Mouse (Mus musculus) testis, adult 2 months (tissue): ENCODE results near the gene Tigar. TPM values are rescaled to one million over a fixed set of nuclear protein-coding genes. Genes with fewer than 3 reads are reported as not detected.
A peak's percentile ranks its signal among the peaks of the same experiment; 100 is the strongest.

ENCODE experiments used
- H3K27ac ChIP-seq: fragments of 200-500 bp; 2 replicates; pipeline ENCODE4 v1.5.1; 2012; ENCODE audit warnings: low read depth, low read length; ENCODE audit not compliant: control insufficient read depth, insufficient read depth
- H3K27me3 ChIP-seq: fragments of 200-500 bp; 2 replicates; pipeline ENCODE4 v1.6.1; 2012; ENCODE audit warnings: mild to moderate bottlenecking, low read length, moderate library complexity; ENCODE audit not compliant: control insufficient read depth, insufficient read depth
- H3K36me3 ChIP-seq: fragments of 200-500 bp; 2 replicates; pipeline ENCODE4 v1.6.1; 2012; ENCODE audit warnings: mild to moderate bottlenecking, low read length; ENCODE audit not compliant: control insufficient read depth, insufficient read depth
- H3K4me1 ChIP-seq: fragments of 200-500 bp; 2 replicates; pipeline ENCODE4 v1.6.1; 2012; ENCODE audit warnings: low read length; ENCODE audit not compliant: control insufficient read depth, insufficient read depth
- H3K4me3 ChIP-seq: fragments of 200-500 bp; 2 replicates; pipeline ENCODE4 v1.5.1; 2012; ENCODE audit warnings: low read depth, mild to moderate bottlenecking, low read length, moderate library complexity, mixed read lengths; ENCODE audit not compliant: control insufficient read depth
- CTCF ChIP-seq: fragments of 200-500 bp; IDR thresholded peaks from 2 replicates; pipeline ENCODE4 v1.5.1; 2012; ENCODE audit warnings: low read depth, mild to moderate bottlenecking, inconsistent platforms, low read length, moderate library complexity; ENCODE audit not compliant: control insufficient read depth, insufficient read depth, insufficient replicate concordance
- POLR2A ChIP-seq: fragments of 200-500 bp; IDR thresholded peaks from 2 replicates; pipeline ENCODE4 v1.6.1; 2012; ENCODE audit warnings: low read depth, mild to moderate bottlenecking, inconsistent platforms, low read length, moderate library complexity; ENCODE audit not compliant: control insufficient read depth
- polyA plus RNA-seq: library from polyadenylated mRNA; depleted of rRNA; stranded (reverse); fragments of >200 nt; gene quantifications from 2 replicates; pipeline ENCODE4 v1.2.3, GENCODE M21; 2012; rRNA removed

The Tigar gene
- 5.6 and 6.7 TPM in 2 replicates for polyA plus RNA-seq

GRCm38 (mm10) chr6:127109402-127109930 lies at the start of gene Tigar:
Tigar (minus strand) TSS chr6:127109557.
- TF ChIP-seq POLR2A, result peak; percentile 96
- TF ChIP-seq CTCF, result no peak
- H3K4me1 ChIP-seq, result peaks cover 7% of the 10 kb centered on the region
- H3K36me3 ChIP-seq, result no peaks in the 10 kb centered on the region
- H3K27ac ChIP-seq, result peak within 1 kb of the TSS; percentile 40; the same call in 1 of the 2 replicates
- H3K27me3 ChIP-seq, result no peaks in the 10 kb centered on the region
- peak within 1 kb of the TSS; percentile 90 for H3K4me3 ChIP-seq

DNA sequence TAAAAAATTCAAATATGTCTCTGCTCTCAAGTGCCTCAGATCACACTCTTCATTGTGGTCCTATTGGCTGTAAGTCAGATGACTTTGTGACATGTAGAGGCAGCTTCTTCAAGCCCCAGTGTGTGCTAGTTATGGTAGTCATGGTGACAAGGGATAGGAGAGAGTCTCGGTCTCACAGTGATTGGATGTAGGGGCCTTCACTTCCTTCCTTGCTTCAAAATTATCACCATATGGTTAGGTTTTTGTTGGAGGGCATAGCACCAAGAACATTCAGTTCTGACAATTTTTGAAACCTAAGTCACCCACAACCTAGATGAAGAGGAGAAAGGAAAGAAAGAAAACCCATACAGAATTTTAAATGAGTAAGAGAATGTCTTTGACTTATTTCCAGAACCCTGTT lies 48.0 kb upstream of the Tigar start:
- Histone ChIP-seq H3K4me3 (no peak overlapping the region), H3K27me3 (peaks cover 11% of the 10 kb centered on the region), H3K4me1 (peaks cover 6% of the 10 kb centered on the region), H3K27ac (no peak overlapping the region), H3K36me3 (no peaks in the 10 kb centered on the region)
- TF ChIP-seq POLR2A (no peak), CTCF (no peak)

DNA sequence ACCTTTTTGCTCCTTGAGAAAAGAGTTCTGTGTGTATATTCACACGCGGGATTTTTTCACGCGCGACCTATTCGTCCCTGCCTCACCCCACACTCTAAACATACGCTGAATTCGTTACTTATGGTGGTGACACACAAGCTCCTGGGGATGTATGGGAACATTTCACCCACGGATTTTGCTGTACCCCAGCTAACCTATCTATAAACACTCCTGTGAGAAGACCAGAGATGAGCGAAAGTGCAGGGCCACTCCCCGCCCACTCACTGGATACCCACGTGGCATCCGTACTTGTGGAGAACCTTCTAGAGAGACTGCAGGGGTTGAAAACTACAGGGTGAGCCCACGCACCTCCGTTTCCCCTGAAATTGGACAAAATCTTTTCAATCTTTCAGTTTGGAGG lies 46.1 kb upstream of the Tigar start:
- H3K4me3 ChIP-seq, result peak overlapping the region; percentile 9; the same call in 1 of the 2 replicates
- TF ChIP-seq CTCF (no peak), POLR2A (no peak)
- H3K4me1 ChIP-seq, result peaks cover 7% of the 10 kb centered on the region
- H3K27ac ChIP-seq, result no peak overlapping the region
- H3K27me3 ChIP-seq, result peaks cover 11% of the 10 kb centered on the region
- no peaks in the 10 kb centered on the region for H3K36me3 ChIP-seq

DNA sequence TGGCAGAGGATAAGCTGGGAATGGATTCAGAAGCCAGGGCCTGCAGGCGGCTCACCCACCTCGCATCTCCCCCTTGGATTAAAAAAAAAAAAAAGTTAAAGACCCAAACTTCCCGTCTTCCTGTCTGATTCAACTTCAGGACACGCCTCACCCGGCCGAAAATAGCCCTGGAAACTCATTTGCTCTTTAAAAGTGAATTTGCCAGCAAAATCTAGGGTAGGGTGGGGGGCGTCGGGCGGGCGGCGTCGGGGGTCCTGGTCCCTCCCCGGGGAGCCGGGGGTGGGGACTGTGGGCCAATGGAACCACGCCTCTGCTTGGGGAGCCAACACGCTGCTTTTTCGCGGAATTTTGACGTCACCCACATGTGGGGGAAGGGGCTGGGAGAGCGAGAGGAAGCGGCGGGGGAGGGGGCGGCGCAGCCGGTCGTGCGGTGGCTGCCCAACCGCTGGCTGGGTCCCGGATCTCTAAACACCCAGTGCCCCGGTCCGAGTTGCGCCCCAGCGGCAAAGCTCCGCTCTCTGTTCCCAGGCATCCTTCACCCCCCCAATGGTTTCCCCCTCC lies 45.4 kb upstream of the Tigar start:
- no peak overlapping the region for H3K27ac ChIP-seq
- H3K4me3 ChIP-seq, result peak overlapping the region; percentile 43
- TF ChIP-seq CTCF (no peak), POLR2A (no peak)
- peaks cover 12% of the 10 kb centered on the region for H3K4me1 ChIP-seq
- H3K36me3 ChIP-seq, result no peaks in the 10 kb centered on the region
- peaks cover 11% of the 10 kb centered on the region for H3K27me3 ChIP-seq

- no peak overlapping the region for H3K27ac ChIP-seq
- no peaks in the 10 kb centered on the region for H3K36me3 ChIP-seq
- H3K4me1 ChIP-seq, result peaks cover 12% of the 10 kb centered on the region
- TF ChIP-seq POLR2A (no peak), CTCF (no peak)
- H3K4me3 ChIP-seq, result peak overlapping the region; percentile 43
- peaks cover 12% of the 10 kb centered on the region for H3K27me3 ChIP-seq
Observed at GRCm38 (mm10) chr6:127153972-127154707, 44.8 kb upstream of the Tigar start.

DNA sequence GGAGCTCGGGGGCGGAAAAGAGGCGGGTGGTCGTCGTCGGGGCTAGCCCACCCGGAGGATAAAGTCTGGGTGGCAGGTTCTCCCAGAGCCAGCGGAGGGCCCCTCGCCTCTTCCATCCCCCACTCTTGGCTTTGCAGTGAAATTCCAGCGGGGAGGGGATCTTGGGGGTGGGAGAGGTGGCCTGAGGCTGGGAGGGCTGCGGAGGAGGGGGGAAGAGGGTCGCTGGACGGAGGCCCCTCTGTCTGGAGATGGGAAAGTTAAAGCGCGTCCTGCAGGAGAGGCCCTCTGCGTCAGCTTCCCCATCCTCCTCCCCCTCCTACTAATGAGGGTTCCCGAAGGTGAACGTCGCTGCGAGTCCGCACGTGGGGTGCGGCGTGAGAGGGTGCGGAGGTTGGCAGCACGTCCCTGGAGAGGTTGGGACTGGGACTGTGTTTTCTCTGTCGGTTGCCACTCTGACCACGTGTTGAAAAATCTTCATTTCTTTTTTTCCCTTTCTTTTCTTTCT lies 44.0 kb upstream of the Tigar start:
- peaks cover 13% of the 10 kb centered on the region for H3K27me3 ChIP-seq
- no peak overlapping the region for H3K27ac ChIP-seq
- H3K36me3 ChIP-seq, result no peaks in the 10 kb centered on the region
- peaks cover 12% of the 10 kb centered on the region for H3K4me1 ChIP-seq
- no peak overlapping the region; the same call in 1 of the 2 replicates for H3K4me3 ChIP-seq
- no peak for TF ChIP-seq CTCF
- TF ChIP-seq POLR2A, result no peak

DNA sequence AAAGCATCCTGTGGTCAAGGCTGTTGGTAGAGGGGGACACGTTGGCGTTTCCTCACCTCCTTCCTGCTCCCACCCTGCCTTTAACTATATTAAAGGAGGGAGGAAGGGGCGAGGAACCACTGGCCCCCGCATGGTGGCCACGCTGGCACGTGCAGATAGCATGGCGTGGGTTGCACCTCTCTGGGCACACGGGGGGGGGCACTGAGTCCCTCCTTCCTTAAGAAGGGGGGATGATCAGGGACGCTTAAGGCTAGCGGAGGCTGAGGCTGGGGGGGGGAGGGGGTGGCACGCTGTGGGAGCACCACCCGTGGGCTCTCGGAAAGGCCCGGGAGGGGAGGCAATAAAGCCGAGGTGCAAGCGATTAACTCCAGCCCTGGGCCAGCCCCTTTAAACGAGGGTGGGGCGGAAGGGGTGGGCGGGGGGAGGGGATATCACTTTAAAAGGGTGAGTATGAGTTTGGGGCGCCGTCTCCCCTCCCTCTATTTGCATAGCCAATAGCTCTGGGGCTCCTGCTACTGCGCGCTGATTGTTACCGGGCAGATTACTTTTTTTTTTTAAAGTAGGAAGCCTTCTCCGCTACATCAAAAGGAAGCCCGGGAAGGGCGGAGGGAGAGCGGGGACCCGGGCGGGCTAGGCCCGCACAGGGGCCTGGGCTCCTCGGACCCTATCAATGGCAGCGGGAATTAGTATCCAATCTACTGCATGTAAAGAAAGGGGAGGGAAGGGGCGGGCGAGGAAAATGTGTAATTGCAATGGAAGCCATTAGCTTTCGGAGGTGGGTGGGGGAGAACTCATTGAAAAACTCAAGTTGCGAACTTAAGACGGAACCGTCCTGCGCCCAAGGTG lies 43.0 kb upstream of the Tigar start, which contains the start of gene Ccnd2:
Gene Ccnd2, minus strand, starts transcription at position 88 of the 846 bp plus-strand sequence.
- Histone ChIP-seq H3K4me3 (peak within 1 kb of the TSS; percentile 33; the same call in 1 of the 2 replicates), H3K27me3 (peaks cover 13% of the 10 kb centered on the region), H3K36me3 (no peaks in the 10 kb centered on the region), H3K27ac (no peak within 1 kb of the TSS), H3K4me1 (peaks cover 12% of the 10 kb centered on the region)
- no peak for TF ChIP-seq CTCF
- no peak for TF ChIP-seq POLR2A
